Mouse (Mus musculus) neural tube, embryonic 14.5 days (tissue): ENCODE data around the gene Ankrd39. TPM values are rescaled to one million over a fixed set of nuclear protein-coding genes. Genes with fewer than 3 reads are reported as not detected.

Experiments used
- ATAC-seq: fragments of 200-750 bp; cut with Nextera tagmentation; 2 replicates; pipeline ENCODE4 v1.8.0; 2017; ENCODE audit warnings: low read depth, mild to moderate bottlenecking, moderate TSS enrichment, moderate library complexity
- H3K27ac ChIP-seq: fragments of 300-500 bp; sonication (generic); 2 replicates; pipeline ENCODE4 v1.5.1; 2014; ENCODE audit warnings: low read depth, mild to moderate bottlenecking, control low read depth, low read length, moderate library complexity, mixed read lengths
- H3K27me3 ChIP-seq: fragments of 300-500 bp; sonication (generic); 2 replicates; pipeline ENCODE4 v1.6.1; 2014; ENCODE audit warnings: low read length; ENCODE audit not compliant: control insufficient read depth, insufficient read depth
- H3K36me3 ChIP-seq: fragments of 300-500 bp; sonication (generic); 2 replicates; pipeline ENCODE4 v1.6.1; 2014; ENCODE audit warnings: low read length, mixed read lengths; ENCODE audit not compliant: control insufficient read depth, insufficient read depth
- H3K4me1 ChIP-seq: fragments of 300-500 bp; sonication (generic); 2 replicates; pipeline ENCODE4 v1.6.1; 2014; ENCODE audit warnings: low read length; ENCODE audit not compliant: control insufficient read depth, insufficient read depth
- H3K4me2 ChIP-seq: fragments of 300-500 bp; sonication (generic); 2 replicates; pipeline ENCODE4 v1.6.1; 2014; ENCODE audit warnings: mild to moderate bottlenecking, low read depth, low read length, control low read depth
- H3K4me3 ChIP-seq: fragments of 300-500 bp; sonication (generic); 2 replicates; pipeline ENCODE4 v1.5.1; 2014; ENCODE audit warnings: low read depth, low read length, control low read depth, mixed read lengths
- H3K9ac ChIP-seq: fragments of 300-500 bp; sonication (generic); replicated peaks from 2 replicates; pipeline ENCODE4 v1.6.1; 2014; ENCODE audit warnings: low read depth, mild to moderate bottlenecking, control low read depth, low read length, mixed read lengths
- H3K9me3 ChIP-seq: fragments of 300-500 bp; sonication (generic); 2 replicates; pipeline ENCODE4 v1.6.1; 2016; ENCODE audit warnings: low read length; ENCODE audit not compliant: control insufficient read depth
- WGBS: fragments of 180-500 bp; shearing (Covaris S2); extraction: QIAGEN DNeasy Blood & Tissue Kit; methylation state at CpG from one replicate; pipeline ENCODE4 v1.1.7; 2014; 5-methylcytosine and 5-hydroxymethylcytosine counted together
- polyA plus RNA-seq: library from polyadenylated mRNA; unstranded; fragments of >200 nt; fragmentation: Nextera tagmentation; extraction: Ambion mirVana; gene quantifications from 2 replicates; pipeline ENCODE4 v1.2.1, GENCODE M21; 2014

The Ankrd39 gene
- polyA plus RNA-seq, 1 experiment from 2014 or later, result 34.5 TPM

GRCm38 (mm10) chr1:36530962-36531361 is 16.3 kb downstream of the Ankrd39 start:
- no peak for ATAC-seq
- H3K4me3 ChIP-seq, result no peak overlapping the region
- WGBS, result 93% methylated on average over 7 of the region's 7 CpGs
- no peak overlapping the region for H3K4me2 ChIP-seq
- no peaks in the 10 kb centered on the region for H3K36me3 ChIP-seq
- no peaks in the 10 kb centered on the region for H3K27me3 ChIP-seq
- H3K9ac ChIP-seq, result no peak overlapping the region
- H3K27ac ChIP-seq, result no peak overlapping the region
- H3K4me1 ChIP-seq, result no peaks in the 10 kb centered on the region
- H3K9me3 ChIP-seq, result no peaks in the 10 kb centered on the region

- H3K4me1 ChIP-seq, result no peaks in the 10 kb centered on the region
- no peak for ATAC-seq
- no peaks in the 10 kb centered on the region for H3K27me3 ChIP-seq
- 77% methylated on average over 8 of the region's 8 CpGs for WGBS
- H3K4me2 ChIP-seq, result no peak overlapping the region
- no peak overlapping the region for H3K9ac ChIP-seq
- H3K9me3 ChIP-seq, result no peaks in the 10 kb centered on the region
- H3K27ac ChIP-seq, result no peak overlapping the region
- H3K4me3 ChIP-seq, result no peak overlapping the region
- H3K36me3 ChIP-seq, result 0 out of 2 replicates have a peak, but pooled peaks cover 2% of the 10 kb centered on the region
Observed at GRCm38 (mm10) chr1:36530485-36530884, 16.8 kb downstream of the Ankrd39 start.

- no peak overlapping the region for H3K9ac ChIP-seq
- ATAC-seq, result no peak
- H3K4me1 ChIP-seq, result no peaks in the 10 kb centered on the region
- H3K36me3 ChIP-seq, result 0 out of 2 replicates have a peak, but pooled peaks cover 5% of the 10 kb centered on the region
- H3K4me3 ChIP-seq, result no peak overlapping the region
- no peaks in the 10 kb centered on the region for H3K9me3 ChIP-seq
- no peak overlapping the region for H3K27ac ChIP-seq
- 90% methylated on average over 4 of the region's 4 CpGs for WGBS
- H3K27me3 ChIP-seq, result no peaks in the 10 kb centered on the region
- no peak overlapping the region for H3K4me2 ChIP-seq
Observed at GRCm38 (mm10) chr1:36529875-36530274, 17.4 kb downstream of the Ankrd39 start.

- H3K4me3 ChIP-seq, result no peak overlapping the region
- H3K4me1 ChIP-seq, result no peaks in the 10 kb centered on the region
- WGBS, result 90% methylated on average over 4 of the region's 4 CpGs
- no peaks in the 10 kb centered on the region for H3K9me3 ChIP-seq
- H3K27ac ChIP-seq, result no peak overlapping the region
- no peak for ATAC-seq
- 0 out of 2 replicates have a peak, but pooled peaks cover 5% of the 10 kb centered on the region for H3K36me3 ChIP-seq
- H3K4me2 ChIP-seq, result no peak overlapping the region
- no peak overlapping the region for H3K9ac ChIP-seq
- no peaks in the 10 kb centered on the region for H3K27me3 ChIP-seq
Observed at GRCm38 (mm10) chr1:36529274-36529673, 18.0 kb downstream of the Ankrd39 start.

GRCm38 (mm10) chr1:36528351-36528750 is 18.9 kb downstream of the Ankrd39 start:
- no peaks in the 10 kb centered on the region for H3K9me3 ChIP-seq
- peaks cover 5% of the 10 kb centered on the region; the same call in 1 of the 2 replicates for H3K36me3 ChIP-seq
- 13% methylated on average over 1 of the region's 1 CpGs for WGBS
- H3K27ac ChIP-seq, result no peak overlapping the region
- no peak overlapping the region for H3K4me3 ChIP-seq
- 0 out of 2 replicates have a peak, but pooled peaks cover 7% of the 10 kb centered on the region for H3K4me1 ChIP-seq
- no peak overlapping the region for H3K9ac ChIP-seq
- ATAC-seq, result peak; percentile 18; the same call in 1 of the 2 replicates
- no peak overlapping the region for H3K4me2 ChIP-seq
- no peaks in the 10 kb centered on the region for H3K27me3 ChIP-seq

- H3K9ac ChIP-seq, result no peak overlapping the region
- H3K27ac ChIP-seq, result no peak overlapping the region
- ATAC-seq, result no peak
- no peak overlapping the region for H3K4me2 ChIP-seq
- no peak overlapping the region for H3K4me3 ChIP-seq
- 0 out of 2 replicates have a peak, but pooled peaks cover 13% of the 10 kb centered on the region for H3K4me1 ChIP-seq
- H3K9me3 ChIP-seq, result no peaks in the 10 kb centered on the region
- no peaks in the 10 kb centered on the region for H3K27me3 ChIP-seq
- whole genome bisulfite sequencing, result 91% methylated on average over 10 of the region's 10 CpGs
- H3K36me3 ChIP-seq, result peaks cover 15% of the 10 kb centered on the region
Observed at GRCm38 (mm10) chr1:36526903-36527302, 20.3 kb downstream of the Ankrd39 start.

- Histone ChIP-seq H3K9me3 (no peaks in the 10 kb centered on the region), H3K4me3 (no peak overlapping the region), H3K27me3 (no peaks in the 10 kb centered on the region), H3K4me1 (0 out of 2 replicates have a peak, but pooled peaks cover 13% of the 10 kb centered on the region), H3K9ac (no peak overlapping the region), H3K36me3 (peaks cover 24% of the 10 kb centered on the region), H3K4me2 (no peak overlapping the region), H3K27ac (no peak overlapping the region)
- 96% methylated on average over 12 of the region's 12 CpGs for WGBS
- no peak for ATAC-seq
Observed at GRCm38 (mm10) chr1:36525774-36526173, 21.5 kb downstream of the Ankrd39 start.

GRCm38 (mm10) chr1:36524058-36524457 is 23.2 kb downstream of the Ankrd39 start:
- H3K27me3 ChIP-seq, result no peaks in the 10 kb centered on the region
- H3K4me2 ChIP-seq, result no peak overlapping the region
- no peak overlapping the region for H3K9ac ChIP-seq
- peaks cover 39% of the 10 kb centered on the region for H3K36me3 ChIP-seq
- 0 out of 2 replicates have a peak, but pooled peaks cover 13% of the 10 kb centered on the region for H3K4me1 ChIP-seq
- peak overlapping the region; percentile 34; the same call in 1 of the 2 replicates for H3K27ac ChIP-seq
- 84% methylated on average over 5 of the region's 5 CpGs for WGBS
- no peak for ATAC-seq
- no peak overlapping the region for H3K4me3 ChIP-seq
- H3K9me3 ChIP-seq, result no peaks in the 10 kb centered on the region

- peaks cover 42% of the 10 kb centered on the region for H3K36me3 ChIP-seq
- H3K9me3 ChIP-seq, result no peaks in the 10 kb centered on the region
- no peak overlapping the region for H3K4me3 ChIP-seq
- WGBS, result 39% methylated on average over 9 of the region's 9 CpGs
- H3K27me3 ChIP-seq, result no peaks in the 10 kb centered on the region
- H3K4me1 ChIP-seq, result 0 out of 2 replicates have a peak, but pooled peaks cover 13% of the 10 kb centered on the region
- peak overlapping the region; percentile 34; the same call in 1 of the 2 replicates for H3K27ac ChIP-seq
- 0 out of 2 replicates have a peak overlapping the region, but pooled peaks have one; percentile 1 for H3K9ac ChIP-seq
- no peak overlapping the region for H3K4me2 ChIP-seq
- ATAC-seq, result peak; percentile 71; the same call in 1 of the 2 replicates
Observed at GRCm38 (mm10) chr1:36523332-36524013, 23.8 kb downstream of the Ankrd39 start.
